Mouse (Mus musculus): Measurements from ENCODE around the gene Gng2.

Gene Gng2

DNA sequence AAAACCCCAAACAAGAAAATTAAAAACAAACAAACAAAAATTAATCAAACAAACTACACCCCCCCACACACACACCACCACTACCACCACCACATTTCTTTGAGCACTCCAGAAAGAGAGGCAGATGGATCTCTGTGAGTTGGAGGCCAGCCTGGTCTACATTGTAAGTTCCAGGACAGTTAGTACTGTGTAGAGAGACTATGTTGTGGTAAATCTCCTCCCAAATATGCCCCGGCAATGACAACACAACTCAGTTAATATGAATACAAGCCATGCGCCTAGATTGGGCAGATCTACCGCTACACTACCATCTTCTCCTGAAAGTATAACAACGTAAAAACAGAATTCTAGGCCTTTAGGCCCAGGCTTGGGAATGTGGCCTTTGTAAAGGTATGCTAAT is 117.1 kb downstream of the Gng2 start:
- no peak for DNase-seq (ENCODE audit: low spot score in 2 of 2)

DNA sequence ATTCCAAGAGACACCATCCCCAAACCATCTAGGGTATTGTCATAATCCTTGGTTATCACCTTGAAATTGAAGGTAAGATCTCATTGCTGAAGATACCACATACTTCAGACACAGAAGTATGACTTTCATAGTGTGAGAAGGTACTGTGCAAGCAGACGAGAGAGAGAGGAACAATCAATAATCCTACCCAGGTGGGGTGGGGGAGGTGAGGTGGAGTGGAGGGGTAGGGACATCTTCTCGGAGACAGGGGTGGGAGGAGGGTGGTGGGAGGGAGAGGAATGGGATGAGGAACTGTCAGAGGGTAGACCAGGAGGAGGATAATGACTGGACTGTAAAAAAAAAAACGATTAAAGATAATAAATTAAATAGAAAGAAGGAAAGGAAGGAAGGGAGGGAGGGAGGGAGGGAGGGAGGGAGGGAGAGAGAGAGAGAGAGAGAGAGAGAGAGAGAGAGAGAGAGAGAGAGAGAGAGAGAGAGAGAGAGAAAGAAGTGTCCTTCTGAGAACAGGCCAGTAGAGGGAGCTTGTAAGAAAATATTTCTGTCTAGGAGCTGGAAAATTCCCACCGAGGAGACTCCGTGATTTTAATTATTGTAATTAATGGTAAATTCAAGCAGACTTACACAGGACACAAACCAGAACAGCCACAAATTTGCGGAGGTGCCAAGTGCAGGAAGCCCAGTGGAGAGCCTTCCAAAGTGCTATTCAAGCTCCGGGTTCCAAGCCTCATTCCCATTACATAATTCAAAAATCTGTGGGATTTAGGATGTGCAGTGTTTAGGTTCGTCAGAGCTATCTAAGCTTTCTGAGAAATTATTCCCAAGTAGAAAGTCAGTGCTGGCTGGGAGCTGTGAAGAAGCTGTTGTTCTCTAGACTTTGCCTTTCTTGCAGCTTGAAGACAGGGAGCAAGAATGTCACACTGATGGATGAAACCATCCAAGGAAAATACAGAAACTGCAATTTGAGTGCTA is 118.3 kb downstream of the Gng2 start:
- DNase-seq (ENCODE audit: low spot score in 2 of 2), result no peak

DNA sequence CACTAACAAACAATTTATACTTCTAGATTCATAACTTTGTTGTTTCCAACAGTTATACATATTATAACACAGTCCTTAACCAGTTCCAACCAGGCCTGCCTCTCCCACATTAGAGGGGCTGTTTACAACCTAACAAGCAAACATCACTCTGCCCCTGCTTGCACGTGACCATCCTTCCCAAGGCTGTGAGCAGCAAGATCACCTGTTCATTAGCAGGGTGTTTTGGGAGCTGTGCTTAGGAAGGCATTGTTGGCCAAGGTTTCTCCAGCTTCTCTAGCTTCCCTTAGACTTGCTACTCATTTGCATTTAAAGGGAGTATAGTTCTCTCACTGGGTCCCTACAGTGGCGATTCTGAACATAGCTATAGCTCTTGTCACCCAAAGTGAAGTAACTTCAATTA is 119.1 kb downstream of the Gng2 start:
- DNase-seq (ENCODE audit: low spot score in 2 of 2), result no peak

DNA sequence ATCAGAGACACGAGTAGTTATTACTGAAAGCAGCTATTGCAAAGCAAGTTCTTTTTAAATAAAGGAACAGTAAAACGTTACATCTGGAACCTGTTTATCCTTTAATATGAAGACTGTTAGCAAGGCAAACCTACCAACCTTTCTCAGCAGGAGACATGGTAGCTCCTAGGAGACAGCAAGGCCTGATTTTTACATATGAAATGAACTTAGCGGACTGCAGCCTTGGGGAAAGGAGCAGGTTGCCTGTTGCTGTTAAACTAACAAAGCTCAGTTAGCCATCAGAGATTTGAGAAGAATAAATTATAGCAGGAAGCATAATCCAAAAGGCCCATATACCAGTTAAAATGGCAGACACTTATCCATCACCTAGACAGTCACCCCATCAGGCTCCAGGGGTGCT is 124.0 kb downstream of the Gng2 start:
- DNase-seq (ENCODE audit: low spot score in 2 of 2), result no peak

DNA sequence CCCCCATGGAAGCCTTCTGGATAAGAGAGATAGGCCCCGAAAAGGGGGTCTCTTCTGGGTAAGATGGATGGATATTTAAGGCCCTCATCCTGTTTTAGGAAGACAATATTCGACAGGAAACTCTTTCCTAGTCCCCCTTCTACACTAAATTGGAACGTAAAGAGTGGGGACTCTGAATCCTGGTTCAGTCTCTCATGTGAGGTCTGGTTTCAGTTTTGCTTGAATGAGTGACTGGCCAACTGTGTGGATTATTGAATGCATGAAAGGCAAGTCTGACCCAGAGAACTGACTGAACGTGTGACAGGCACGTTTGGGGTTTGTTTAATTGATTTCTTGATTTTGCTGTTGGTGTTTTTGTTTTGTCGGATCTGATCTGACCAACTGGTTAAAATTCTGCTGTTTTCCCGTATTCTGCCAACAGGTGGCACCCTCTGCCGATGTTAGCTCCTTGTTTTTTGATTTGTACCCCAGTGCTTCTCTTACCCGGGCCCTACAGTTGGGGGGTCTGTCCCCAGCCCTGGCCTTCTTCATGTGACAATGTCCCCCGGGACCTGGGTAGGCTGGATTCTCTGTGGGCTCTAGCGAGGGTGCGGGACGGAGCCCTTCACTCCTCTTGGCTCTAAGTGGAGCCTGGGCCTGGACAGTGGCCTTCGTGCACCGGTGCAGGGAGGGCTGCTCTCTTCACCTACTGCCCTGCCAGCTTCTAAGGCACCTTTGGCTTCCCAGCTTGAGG is 137.7 kb downstream of the Gng2 start:
- peak; percentile 52 to 74 for DNase-seq (ENCODE audit: low spot score in 2 of 2)

DNA sequence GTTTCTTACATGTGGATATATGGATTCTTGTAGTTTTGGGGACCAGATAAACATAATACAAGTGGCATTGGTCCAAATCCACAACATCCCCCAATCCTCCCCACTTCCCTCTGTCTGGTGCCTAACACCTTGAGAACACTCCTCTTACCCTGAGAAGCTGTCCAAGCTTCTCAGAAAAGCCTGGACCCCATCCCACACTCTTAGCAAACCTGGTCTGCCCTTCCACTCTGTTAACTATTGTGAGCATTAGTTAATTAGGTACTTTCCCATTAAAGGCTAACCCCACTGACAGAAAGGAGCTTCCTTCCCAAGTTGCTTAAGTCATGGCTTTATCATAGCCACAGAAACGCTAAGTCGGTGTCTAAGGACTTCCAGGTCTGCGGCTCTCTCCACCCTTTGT is 141.1 kb downstream of the Gng2 start:
- no peak for DNase-seq (ENCODE audit: low spot score in 2 of 2)

DNA sequence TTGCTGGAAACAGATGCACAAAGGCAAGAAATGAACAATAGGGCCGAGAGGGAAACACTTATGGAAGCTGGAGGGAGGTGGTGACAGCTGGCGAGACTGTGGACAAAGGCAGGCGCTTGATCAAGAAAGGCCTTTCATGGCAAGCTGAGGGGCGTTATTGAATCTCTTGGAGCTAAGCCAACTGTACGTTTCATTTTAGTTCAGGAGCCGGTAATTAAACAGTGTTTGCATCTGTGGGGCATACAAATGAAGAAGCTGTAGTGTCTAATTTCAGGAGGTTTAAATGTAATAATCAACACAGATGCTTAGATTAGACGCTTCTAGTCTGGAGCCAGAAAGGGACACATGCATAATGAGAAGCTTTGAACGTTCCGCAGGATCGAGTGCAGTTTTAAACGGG is 151.9 kb downstream of the Gng2 start:
- DNase-seq (ENCODE audit: low spot score in 2 of 2), result no peak

DNA sequence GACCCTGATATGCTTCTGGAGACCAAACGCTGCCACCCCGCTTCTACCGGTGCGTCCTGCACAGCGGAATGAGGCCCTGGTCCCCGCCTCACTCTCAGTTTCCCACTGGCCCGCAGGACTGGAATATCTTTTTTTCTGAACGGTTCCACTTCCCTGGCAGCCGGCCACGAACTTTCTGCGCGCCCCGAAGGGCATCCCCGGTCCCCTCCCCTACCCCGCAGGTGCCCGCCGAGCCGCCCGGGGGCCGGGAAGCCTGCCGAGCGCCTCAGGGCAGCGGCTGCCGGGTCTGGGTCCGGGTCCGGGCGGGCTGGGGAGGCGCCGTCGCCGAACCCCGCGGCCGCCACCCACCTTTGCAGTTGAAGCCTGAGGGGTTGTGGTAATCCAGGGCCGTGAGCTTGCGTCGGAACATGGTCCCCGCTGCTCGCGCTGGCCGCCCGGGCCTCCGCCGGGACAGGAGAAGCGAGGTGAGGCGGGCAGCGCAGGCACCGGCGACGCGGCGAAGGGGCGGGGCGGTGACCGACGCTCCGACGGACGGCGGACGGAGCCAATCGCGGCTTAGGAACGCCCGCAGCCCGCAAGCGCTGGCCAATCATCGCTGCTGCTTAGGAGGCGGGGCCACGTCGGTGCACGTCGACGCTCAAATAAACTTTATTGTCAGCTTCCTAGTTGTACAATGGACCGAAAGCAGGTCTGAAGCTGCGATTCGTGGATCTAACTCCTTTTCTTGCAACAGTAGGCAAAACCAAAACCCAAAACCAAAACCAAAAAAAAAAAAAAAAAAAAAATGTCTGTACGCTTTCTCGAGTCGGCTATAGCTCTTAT is 153.9 kb downstream of the Gng2 start, which contains the start of gene Rtraf:
Rtraf (minus strand) TSS at position 504 of the 822 bp plus-strand sequence.
- DNase-seq (ENCODE audit: low spot score in 2 of 2), result peak; percentile 87 to 96
